Mouse (Mus musculus): Measurements from ENCODE around the gene Dcxr.
A peak's percentile ranks its signal among the peaks of the same experiment; 100 is the strongest.
"Not testable (repeated sequence)": the region's sequence is repeated elsewhere in the genome, so short reads cannot be mapped to it uniquely, and the experiment has no call there.

Gene Dcxr

GRCm38 (mm10) chr11:120727169-120727527 lies at the start of gene Dcxr:
Gene Dcxr, minus strand, starts transcription at chr11:120727281.
- peak; percentile 86 to 88 for DNase-seq (ENCODE audit: low spot score in 2 of 2)

GRCm38 (mm10) chr11:120775774-120776469 lies 48.8 kb upstream of the Dcxr start:
- DNase-seq (ENCODE audit: low spot score in 2 of 2) = peak; percentile 86 to 89

GRCm38 (mm10) chr11:120773463-120774190 lies 46.5 kb upstream of the Dcxr start:
- no peak for DNase-seq (ENCODE audit: low spot score in 2 of 2)

GRCm38 (mm10) chr11:120772749-120773148 lies 45.7 kb upstream of the Dcxr start:
- DNase-seq (ENCODE audit: low spot score in 2 of 2) = no peak

GRCm38 (mm10) chr11:120768206-120768605 lies 41.1 kb upstream of the Dcxr start:
- no peak for DNase-seq (ENCODE audit: low spot score in 2 of 2)

- DNase-seq (ENCODE audit: low spot score in 2 of 2) = not testable (repeated sequence)
Observed at GRCm38 (mm10) chr11:120767023-120767422, 39.9 kb upstream of the Dcxr start.

- DNase-seq (ENCODE audit: low spot score in 2 of 2) = not testable (repeated sequence)
Observed at GRCm38 (mm10) chr11:120763121-120763999, 36.3 kb upstream of the Dcxr start.

GRCm38 (mm10) chr11:120762672-120763041 lies 35.6 kb upstream of the Dcxr start, which contains the start of gene Hmga1b:
Gene Hmga1b, plus strand, starts transcription at chr11:120762794.
- DNase-seq (ENCODE audit: low spot score in 2 of 2) = not testable (repeated sequence)

GRCm38 (mm10) chr11:120761811-120762671 lies 35.0 kb upstream of the Dcxr start:
- DNase-seq (ENCODE audit: low spot score in 2 of 2) = no peak

GRCm38 (mm10) chr11:120760236-120760635 lies 33.2 kb upstream of the Dcxr start:
- no peak for DNase-seq (ENCODE audit: low spot score in 2 of 2)

GRCm38 (mm10) chr11:120751606-120752005 lies 24.5 kb upstream of the Dcxr start:
- DNase-seq (ENCODE audit: low spot score in 2 of 2) = no peak

GRCm38 (mm10) chr11:120749430-120749829 lies 22.3 kb upstream of the Dcxr start:
- DNase-seq (ENCODE audit: low spot score in 2 of 2) = peak; percentile 27 to 34

- no peak for DNase-seq (ENCODE audit: low spot score in 2 of 2)
Observed at GRCm38 (mm10) chr11:120747974-120748373, 20.9 kb upstream of the Dcxr start.

GRCm38 (mm10) chr11:120744121-120744701 lies 17.1 kb upstream of the Dcxr start:
- DNase-seq (ENCODE audit: low spot score in 2 of 2) = no peak

GRCm38 (mm10) chr11:120740981-120741380 lies 13.9 kb upstream of the Dcxr start:
- DNase-seq (ENCODE audit: low spot score in 2 of 2) = no peak

GRCm38 (mm10) chr11:120736424-120736823 lies 9.3 kb upstream of the Dcxr start:
- DNase-seq (ENCODE audit: low spot score in 2 of 2) = no peak

- DNase-seq (ENCODE audit: low spot score in 2 of 2) = no peak
Observed at GRCm38 (mm10) chr11:120733521-120733920, 6.4 kb upstream of the Dcxr start.

GRCm38 (mm10) chr11:120731858-120732680 lies 5.0 kb upstream of the Dcxr start, which contains the start of gene Cbr2:
Gene Cbr2, minus strand, starts transcription at chr11:120732114.
- DNase-seq (ENCODE audit: low spot score in 2 of 2) = no peak

GRCm38 (mm10) chr11:120731395-120731794 lies 4.3 kb upstream of the Dcxr start:
- DNase-seq (ENCODE audit: low spot score in 2 of 2) = no peak

GRCm38 (mm10) chr11:120730331-120730870 lies 3.3 kb upstream of the Dcxr start:
- DNase-seq (ENCODE audit: low spot score in 2 of 2) = no peak
